Mouse (Mus musculus): ENCODE data around the gene Robo2. TPM values are rescaled to one million over a fixed set of nuclear protein-coding genes. Genes with fewer than 3 reads are reported as not detected.

Gene Robo2
- polyA plus RNA-seq, 1 experiment: not detected

DNA sequence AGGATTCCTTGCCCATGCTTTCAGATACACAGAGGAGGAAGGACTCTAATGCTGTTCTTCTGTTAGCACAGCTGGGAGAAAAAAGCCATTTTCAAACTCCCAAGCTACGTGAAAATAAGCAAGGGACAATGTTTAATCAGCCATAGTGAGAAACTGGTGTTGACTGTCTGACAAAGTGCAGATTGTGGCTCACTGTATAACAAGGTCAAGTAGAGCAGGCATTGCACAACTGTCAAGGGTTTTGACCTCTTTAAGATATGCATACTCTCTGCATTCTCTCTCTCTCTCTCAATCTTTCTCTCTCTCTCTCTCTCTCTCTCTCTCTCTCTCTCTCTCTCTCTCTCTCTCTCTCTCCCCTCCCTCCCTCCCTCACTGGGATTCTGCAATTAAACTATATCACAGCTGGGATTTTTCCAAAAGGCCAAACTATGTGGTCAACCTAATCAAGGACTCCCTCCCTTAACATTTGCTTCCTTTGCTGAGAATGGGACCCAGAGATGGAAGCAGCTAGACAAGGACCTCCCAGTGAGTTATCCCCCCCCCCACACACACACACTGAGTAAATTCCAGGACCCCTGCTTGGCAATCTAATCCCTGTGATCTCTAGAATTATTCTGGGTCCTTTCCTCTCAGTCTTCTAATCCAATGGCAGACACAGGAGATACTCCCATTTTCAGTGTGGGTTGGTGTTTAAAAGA is 389.2 kb downstream of the Robo2 start:
- Histone ChIP-seq H3K27ac (replicated peaks; ENCODE audit: low read depth, low read length) (no peak overlapping the region), H3K4me1 (ENCODE audit: control insufficient read depth, insufficient read depth, insufficient read length, low read length) (no peaks in the 10 kb centered on the region), H3K4me3 (ENCODE audit: insufficient read depth, low read depth, low read length) (no peak overlapping the region)

DNA sequence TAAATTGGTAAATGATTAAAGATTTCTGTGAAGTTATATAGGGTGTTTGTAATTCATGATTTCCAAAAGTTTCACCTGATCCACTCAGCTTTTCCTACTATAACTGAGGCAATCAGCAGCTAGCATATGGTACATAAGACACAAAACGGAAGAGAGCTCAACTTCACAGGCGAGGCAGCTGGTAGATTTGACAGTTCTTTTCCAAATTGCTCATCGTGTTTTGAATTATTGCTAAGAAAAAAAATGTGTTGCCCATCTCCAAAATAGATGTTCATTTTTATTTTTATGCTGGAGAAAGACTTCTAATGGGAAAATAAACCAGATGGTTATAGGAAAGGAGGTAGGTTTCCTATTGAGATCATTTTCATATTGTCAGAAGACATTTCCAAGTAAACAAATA is 405.9 kb downstream of the Robo2 start:
- H3K4me3 ChIP-seq (ENCODE audit: insufficient read depth, low read depth, low read length): no peak overlapping the region
- H3K4me1 ChIP-seq (ENCODE audit: control insufficient read depth, insufficient read depth, insufficient read length, low read length): no peaks in the 10 kb centered on the region

DNA sequence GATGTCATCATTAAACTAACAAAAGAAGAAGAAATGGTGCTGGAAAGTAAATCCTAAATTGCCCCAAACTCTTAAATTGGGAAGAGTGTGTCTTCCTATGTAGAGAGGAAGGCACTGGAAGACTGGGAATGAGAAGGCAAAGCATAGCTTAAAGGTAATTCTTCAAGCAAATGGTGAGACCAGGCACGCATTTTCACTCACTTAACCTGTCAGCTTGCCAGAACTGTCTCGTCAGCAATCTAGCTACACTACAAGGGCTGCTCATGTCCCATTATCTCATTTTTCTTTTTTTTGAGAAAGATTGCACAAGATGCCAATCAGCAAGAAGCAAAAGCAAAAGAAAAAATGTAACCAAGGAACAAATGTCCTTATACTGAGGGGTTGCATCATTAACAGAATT is 410.3 kb downstream of the Robo2 start:
- Histone ChIP-seq H3K4me1 (ENCODE audit: control insufficient read depth, insufficient read depth, insufficient read length, low read length) (no peaks in the 10 kb centered on the region), H3K4me3 (ENCODE audit: insufficient read depth, low read depth, low read length) (no peak overlapping the region), H3K27ac (replicated peaks; ENCODE audit: low read depth, low read length) (no peak overlapping the region)

More for the DNA sequence above, 405.9 kb downstream of the Robo2 start:
- no peak overlapping the region for H3K27ac ChIP-seq (replicated peaks; ENCODE audit: low read depth, low read length)

DNA sequence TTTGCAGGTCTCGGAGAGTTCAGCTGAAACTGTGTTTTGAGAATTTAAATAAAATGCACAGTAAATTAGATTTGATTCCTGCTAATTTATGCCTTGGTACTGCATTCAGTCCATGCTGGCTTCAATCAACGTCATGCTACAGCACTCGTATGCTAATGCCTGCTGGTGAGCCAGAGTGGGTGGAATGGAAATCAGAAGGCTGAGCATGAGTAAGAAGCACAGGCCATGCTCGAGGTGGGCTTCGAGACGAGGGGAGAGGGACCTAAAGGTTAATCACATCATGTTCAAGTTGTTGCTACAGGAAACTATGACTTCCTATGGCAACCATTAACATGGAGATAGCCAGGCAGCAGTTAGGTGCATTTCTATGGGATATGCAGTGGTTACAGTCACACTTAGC is 420.4 kb downstream of the Robo2 start:
- H3K27ac ChIP-seq (replicated peaks; ENCODE audit: low read depth, low read length): no peak overlapping the region
- no peak overlapping the region for H3K4me3 ChIP-seq (ENCODE audit: insufficient read depth, low read depth, low read length)

DNA sequence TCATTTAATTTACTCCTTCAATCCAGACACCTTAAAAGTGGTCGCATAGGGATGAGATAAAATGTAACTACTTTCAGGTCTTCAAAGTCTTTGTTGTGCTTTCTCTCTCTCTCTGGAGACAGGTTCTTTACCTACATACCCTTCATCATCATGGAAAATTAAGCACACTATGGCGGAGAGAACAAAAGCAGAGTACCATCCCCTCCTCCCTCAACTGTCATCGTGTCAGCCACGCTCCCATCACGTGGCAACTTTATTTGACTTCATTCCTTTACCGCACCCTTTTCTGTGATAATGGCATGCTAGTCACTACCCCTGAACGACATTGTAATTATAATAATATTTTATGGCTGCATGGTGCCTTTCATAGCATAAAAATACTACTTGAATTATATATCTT is 442.1 kb downstream of the Robo2 start:
- H3K27ac ChIP-seq (replicated peaks; ENCODE audit: low read depth, low read length): no peak overlapping the region
- no peak overlapping the region for H3K4me3 ChIP-seq (ENCODE audit: insufficient read depth, low read depth, low read length)
- no peaks in the 10 kb centered on the region for H3K4me1 ChIP-seq (ENCODE audit: control insufficient read depth, insufficient read depth, insufficient read length, low read length)

More for the DNA sequence above, 420.4 kb downstream of the Robo2 start:
- H3K4me1 ChIP-seq (ENCODE audit: control insufficient read depth, insufficient read depth, insufficient read length, low read length): no peaks in the 10 kb centered on the region

DNA sequence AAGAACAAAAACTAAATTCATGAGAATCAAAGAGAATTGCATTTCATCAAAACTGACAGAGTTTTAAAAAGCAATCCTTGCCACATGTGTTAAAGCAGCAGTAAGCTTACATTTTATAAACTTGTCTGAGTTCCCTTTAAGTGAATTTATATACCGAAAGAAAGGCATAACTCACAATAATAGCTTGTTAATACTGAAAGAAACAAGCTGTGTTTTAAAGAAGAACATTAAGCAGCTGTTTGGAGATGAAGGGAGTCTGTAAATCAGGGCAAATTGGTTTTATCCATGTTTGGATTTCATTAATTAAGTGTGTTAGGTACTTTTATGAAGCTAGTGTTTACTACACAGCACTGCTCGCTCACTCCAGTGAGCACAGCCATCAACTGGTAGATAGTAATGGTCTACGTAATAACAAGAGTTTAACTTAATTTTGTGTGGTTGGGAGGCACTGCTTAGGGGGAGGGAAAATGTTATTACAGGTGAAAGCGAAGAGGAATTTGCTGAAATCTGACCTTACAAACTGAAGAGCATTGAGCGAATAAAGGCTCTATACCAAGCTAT is 447.2 kb downstream of the Robo2 start:
- Histone ChIP-seq H3K4me1 (ENCODE audit: control insufficient read depth, insufficient read depth, insufficient read length, low read length) (no peaks in the 10 kb centered on the region), H3K27ac (replicated peaks; ENCODE audit: low read depth, low read length) (no peak overlapping the region), H3K4me3 (ENCODE audit: insufficient read depth, low read depth, low read length) (no peak overlapping the region)

DNA sequence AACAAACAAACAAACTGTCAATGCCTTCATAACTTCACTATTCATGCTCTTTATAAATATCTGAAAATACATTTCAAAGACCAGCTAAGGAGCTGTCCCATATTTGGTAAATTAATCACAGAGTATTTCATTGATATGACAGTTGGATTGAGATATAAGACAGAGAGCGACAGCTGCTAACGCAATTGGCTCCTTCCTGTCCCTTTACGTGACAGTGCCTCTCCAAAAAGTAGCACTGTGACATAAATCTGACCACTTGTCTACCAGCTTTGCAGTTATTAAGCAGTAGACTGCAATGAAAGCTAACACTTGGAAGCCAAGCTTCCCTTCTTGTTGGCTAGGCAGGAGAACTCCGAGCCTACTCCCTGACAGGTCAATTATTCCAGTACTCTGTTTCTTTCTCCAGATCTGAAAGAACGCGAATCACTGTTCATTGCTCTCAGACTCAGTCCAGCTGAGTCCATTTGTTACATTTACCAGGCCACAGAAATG is 452.1 kb downstream of the Robo2 start:
- no peaks in the 10 kb centered on the region for H3K4me1 ChIP-seq (ENCODE audit: control insufficient read depth, insufficient read depth, insufficient read length, low read length)
- H3K27ac ChIP-seq (replicated peaks; ENCODE audit: low read depth, low read length): no peak overlapping the region
- H3K4me3 ChIP-seq (ENCODE audit: insufficient read depth, low read depth, low read length): no peak overlapping the region

DNA sequence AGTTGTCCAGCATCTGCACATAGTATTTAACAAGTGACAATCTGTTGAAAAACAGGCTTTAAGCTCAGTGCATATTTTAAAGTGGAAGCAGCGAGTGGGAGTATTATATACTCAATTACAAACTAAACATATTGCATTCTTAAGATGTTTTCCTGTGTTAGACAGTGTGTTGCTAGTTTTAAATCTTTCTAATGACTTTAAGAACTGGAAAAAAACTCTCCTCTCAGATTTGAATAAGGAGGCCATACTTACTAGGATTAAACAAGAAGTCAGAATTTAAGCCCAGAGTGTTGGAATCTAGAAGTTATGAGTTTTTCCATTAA is 453.1 kb downstream of the Robo2 start:
- no peak overlapping the region for H3K4me3 ChIP-seq (ENCODE audit: insufficient read depth, low read depth, low read length)
- no peak overlapping the region for H3K27ac ChIP-seq (replicated peaks; ENCODE audit: low read depth, low read length)
- H3K4me1 ChIP-seq (ENCODE audit: control insufficient read depth, insufficient read depth, insufficient read length, low read length): no peaks in the 10 kb centered on the region

DNA sequence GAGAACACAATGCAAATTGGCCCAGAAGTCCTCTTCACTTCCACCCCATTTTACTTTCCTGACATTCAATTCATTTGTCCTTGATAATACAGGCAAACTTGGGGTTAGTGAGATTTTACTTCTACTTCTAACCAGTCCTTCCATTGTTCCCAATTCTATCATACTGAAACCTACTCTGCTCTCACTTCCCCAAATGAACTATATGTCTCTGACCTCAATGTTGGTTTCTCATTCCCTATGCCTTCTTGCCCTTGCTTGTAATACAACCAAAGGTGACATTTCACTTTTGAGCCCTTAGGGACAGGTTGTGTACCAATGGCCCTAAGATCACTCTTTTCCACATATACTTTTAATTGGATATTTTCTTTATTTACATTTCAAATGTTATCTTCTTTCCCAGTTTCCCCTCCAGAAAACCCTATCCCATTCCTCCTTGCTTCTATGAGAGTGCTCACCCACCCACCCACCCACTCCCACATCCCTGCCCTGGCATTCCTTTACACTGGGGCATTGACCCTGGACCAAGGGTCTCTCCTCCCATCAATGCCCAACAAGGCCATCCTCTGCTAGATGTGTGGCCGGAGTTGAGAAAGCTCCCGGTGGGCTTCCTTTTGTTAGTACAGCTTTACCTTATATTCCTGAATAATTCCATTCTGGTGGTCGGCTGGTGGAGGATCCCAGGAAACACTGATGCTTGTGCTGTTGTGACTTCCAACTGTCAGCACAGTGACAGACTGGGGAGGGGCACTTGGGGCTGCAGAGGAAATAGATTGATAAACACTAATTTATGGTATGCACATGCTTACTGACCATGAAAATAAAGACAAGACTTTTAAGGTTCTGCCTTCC is 453.7 kb downstream of the Robo2 start:
- H3K27ac ChIP-seq (replicated peaks; ENCODE audit: low read depth, low read length): no peak overlapping the region
- H3K4me1 ChIP-seq (ENCODE audit: control insufficient read depth, insufficient read depth, insufficient read length, low read length): no peaks in the 10 kb centered on the region

DNA sequence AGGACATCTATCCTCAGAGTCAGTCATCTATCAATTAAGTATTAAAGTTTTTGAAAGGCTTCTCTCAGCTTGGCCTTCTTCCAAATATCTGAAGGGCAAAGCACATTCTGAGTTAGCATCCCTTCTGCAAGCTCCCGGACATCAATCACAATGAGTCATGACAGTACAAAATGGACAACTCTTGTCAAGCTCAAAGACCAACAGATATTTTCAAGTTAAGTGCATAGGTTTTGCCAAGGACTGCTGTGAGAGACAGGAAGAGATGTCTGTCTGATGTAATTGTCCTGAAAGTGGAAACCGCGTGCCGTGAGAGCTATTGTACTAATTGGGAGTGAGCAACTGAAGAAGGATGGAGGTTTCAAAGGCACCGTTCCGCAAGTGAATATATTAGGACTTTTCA is 465.5 kb downstream of the Robo2 start:
- no peaks in the 10 kb centered on the region for H3K4me1 ChIP-seq (ENCODE audit: control insufficient read depth, insufficient read depth, insufficient read length, low read length)
- H3K27ac ChIP-seq (replicated peaks; ENCODE audit: low read depth, low read length): no peak overlapping the region
- no peak overlapping the region for H3K4me3 ChIP-seq (ENCODE audit: insufficient read depth, low read depth, low read length)

More for the DNA sequence above, 453.7 kb downstream of the Robo2 start:
- H3K4me3 ChIP-seq (ENCODE audit: insufficient read depth, low read depth, low read length): no peak overlapping the region

DNA sequence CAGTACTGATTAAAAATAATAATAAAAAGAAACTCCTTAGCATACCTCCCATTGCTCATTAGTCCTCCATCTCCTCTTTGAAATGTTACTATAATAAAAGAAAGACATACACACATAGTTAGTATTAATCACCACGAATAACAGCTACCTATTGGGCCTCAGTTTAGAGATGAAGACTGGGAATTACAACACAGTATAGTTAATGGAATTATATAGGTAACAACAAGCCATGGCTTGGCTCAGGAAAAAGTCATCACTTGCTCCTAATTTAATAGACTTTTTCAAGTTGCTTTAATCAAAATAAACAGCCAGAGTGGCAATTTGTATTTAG is 471.4 kb downstream of the Robo2 start:
- H3K4me1 ChIP-seq (ENCODE audit: control insufficient read depth, insufficient read depth, insufficient read length, low read length): no peaks in the 10 kb centered on the region

DNA sequence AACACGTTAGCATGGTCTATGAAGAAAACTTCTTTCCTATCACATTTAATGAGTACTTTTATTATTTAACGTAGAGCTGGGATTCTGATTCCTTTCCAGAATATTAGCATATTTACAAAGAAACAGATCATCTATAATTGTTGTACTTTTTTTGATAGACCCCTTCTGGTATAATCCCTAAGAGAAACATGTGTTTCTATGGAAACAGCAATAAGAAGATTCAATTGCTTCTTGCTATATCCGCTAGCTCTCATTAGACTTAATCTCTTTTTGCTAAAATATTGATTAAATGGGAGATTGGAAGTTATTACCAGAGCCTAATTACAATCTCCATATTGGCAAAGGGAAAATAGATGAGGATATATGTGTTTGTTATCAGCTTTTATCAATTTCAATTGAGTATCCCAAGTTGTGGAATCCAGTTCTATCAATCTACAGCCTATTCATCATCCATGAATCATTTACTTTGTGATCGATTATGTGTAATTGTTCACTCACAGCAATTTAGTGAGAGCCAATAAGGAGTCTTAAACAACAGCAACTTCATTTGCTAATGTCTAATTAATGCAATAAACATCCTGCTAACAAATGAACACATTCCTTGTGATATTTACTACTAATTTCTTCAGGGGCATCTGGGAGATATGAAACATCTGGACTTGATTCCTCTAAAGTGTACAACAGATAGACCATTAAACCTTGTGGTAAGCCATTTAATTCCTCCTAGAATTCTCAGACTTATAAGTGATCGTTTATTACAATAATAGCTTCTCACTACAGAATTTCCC is 472.0 kb downstream of the Robo2 start:
- H3K27ac ChIP-seq (replicated peaks; ENCODE audit: low read depth, low read length): no peak overlapping the region
- H3K4me3 ChIP-seq (ENCODE audit: insufficient read depth, low read depth, low read length): no peak overlapping the region
- H3K4me1 ChIP-seq (ENCODE audit: control insufficient read depth, insufficient read depth, insufficient read length, low read length): no peaks in the 10 kb centered on the region

More for the DNA sequence above, 471.4 kb downstream of the Robo2 start:
- Histone ChIP-seq H3K27ac (replicated peaks; ENCODE audit: low read depth, low read length) (no peak overlapping the region), H3K4me3 (ENCODE audit: insufficient read depth, low read depth, low read length) (no peak overlapping the region)

DNA sequence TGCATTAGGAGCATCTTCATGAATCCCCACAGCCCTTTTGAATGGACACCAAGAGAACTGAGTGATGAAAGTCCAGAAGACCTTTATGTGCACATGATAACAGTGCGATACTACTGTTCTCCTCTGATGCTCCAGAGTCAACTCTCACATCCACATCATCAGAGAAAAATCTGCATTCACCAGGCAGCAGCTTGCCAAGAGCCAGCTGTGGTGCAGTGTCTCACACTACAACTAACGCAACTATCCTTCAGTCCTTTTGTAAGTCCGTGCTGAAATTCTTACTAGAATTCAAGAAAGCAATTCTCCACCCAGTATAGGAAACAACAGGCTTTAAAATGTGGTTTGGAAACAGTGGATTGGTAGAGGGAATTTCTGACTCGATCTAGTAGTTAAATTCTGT is 481.3 kb downstream of the Robo2 start:
- Histone ChIP-seq H3K4me3 (ENCODE audit: insufficient read depth, low read depth, low read length) (no peak overlapping the region), H3K4me1 (ENCODE audit: control insufficient read depth, insufficient read depth, insufficient read length, low read length) (no peaks in the 10 kb centered on the region), H3K27ac (replicated peaks; ENCODE audit: low read depth, low read length) (no peak overlapping the region)

DNA sequence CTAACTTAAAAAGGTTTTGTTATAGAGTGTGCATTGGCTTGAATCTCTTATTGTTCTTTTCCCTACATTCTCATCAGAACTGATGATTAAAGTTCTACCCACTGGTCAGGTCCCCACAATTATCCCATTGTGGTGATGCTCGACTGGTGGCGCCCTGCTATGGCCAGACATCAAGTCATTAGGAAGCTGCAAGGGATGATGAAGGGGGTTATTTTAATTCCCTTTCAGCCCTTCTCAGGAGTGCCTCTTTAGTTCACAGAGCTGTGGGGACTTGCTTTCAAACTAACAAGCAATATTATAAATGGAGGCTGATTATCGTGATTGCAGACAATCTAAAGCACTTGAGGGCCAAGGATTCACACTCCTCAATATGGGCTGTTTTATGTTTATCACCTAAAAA is 484.1 kb downstream of the Robo2 start:
- Histone ChIP-seq H3K4me1 (ENCODE audit: control insufficient read depth, insufficient read depth, insufficient read length, low read length) (no peaks in the 10 kb centered on the region), H3K27ac (replicated peaks; ENCODE audit: low read depth, low read length) (no peak overlapping the region), H3K4me3 (ENCODE audit: insufficient read depth, low read depth, low read length) (no peak overlapping the region)

DNA sequence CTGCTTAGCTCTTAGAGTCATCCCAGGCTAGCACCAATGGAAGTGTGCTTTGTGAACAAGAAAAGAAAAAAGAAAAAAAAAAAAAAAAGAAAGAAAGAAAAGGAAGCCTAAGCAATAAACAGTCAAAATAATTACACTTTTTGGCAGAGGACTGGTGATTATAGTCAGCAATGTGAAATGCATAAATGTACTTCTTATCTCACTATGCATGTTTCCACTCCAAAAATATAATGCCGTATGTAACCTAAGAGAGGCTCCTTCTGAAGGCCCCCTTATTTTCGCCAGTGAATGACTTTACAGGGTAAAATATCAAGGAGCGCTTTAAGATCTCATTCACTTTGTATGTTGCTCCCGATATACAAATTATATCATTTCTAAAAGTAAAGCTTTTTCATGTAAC is 496.2 kb downstream of the Robo2 start:
- H3K4me1 ChIP-seq (ENCODE audit: control insufficient read depth, insufficient read depth, insufficient read length, low read length): no peaks in the 10 kb centered on the region
- H3K4me3 ChIP-seq (ENCODE audit: insufficient read depth, low read depth, low read length): no peak overlapping the region
- no peak overlapping the region for H3K27ac ChIP-seq (replicated peaks; ENCODE audit: low read depth, low read length)
